Mouse (Mus musculus): Measurements from ENCODE around the gene Hoxb6. TPM values are rescaled to one million over a fixed set of nuclear protein-coding genes. Genes with fewer than 3 reads are reported as not detected.

The Hoxb6 gene
- total RNA-seq, 2 experiments from 2014 or later: not detected

- no peak for ATAC-seq (replicated peaks; ENCODE audit: poor library complexity, severe bottlenecking)
Observed at GRCm38 (mm10) chr11:96268031-96268745, 24.1 kb upstream of the Hoxb6 start.

- ATAC-seq (replicated peaks; ENCODE audit: poor library complexity, severe bottlenecking): no peak
Observed at GRCm38 (mm10) chr11:96269869-96270268, 22.4 kb upstream of the Hoxb6 start.

GRCm38 (mm10) chr11:96270996-96271540 lies 21.2 kb upstream of the Hoxb6 start, which contains the start of gene Hoxb9:
TSS of gene Hoxb9 (plus strand) at chr11:96271457.
- no peak for ATAC-seq (replicated peaks; ENCODE audit: poor library complexity, severe bottlenecking)

GRCm38 (mm10) chr11:96271541-96272011 lies 20.7 kb upstream of the Hoxb6 start:
- ATAC-seq (replicated peaks; ENCODE audit: poor library complexity, severe bottlenecking): no peak

GRCm38 (mm10) chr11:96272024-96272921 lies 20.0 kb upstream of the Hoxb6 start:
- no peak for ATAC-seq (replicated peaks; ENCODE audit: poor library complexity, severe bottlenecking)

GRCm38 (mm10) chr11:96274428-96274827 lies 17.8 kb upstream of the Hoxb6 start:
- ATAC-seq (replicated peaks; ENCODE audit: poor library complexity, severe bottlenecking): no peak

- no peak for ATAC-seq (replicated peaks; ENCODE audit: poor library complexity, severe bottlenecking)
Observed at GRCm38 (mm10) chr11:96275896-96276295, 16.4 kb upstream of the Hoxb6 start.

- ATAC-seq (replicated peaks; ENCODE audit: poor library complexity, severe bottlenecking): no peak
Observed at GRCm38 (mm10) chr11:96277151-96278044, 14.9 kb upstream of the Hoxb6 start.

- no peak for ATAC-seq (replicated peaks; ENCODE audit: poor library complexity, severe bottlenecking)
Observed at GRCm38 (mm10) chr11:96278324-96278723, 14.0 kb upstream of the Hoxb6 start.

- ATAC-seq (replicated peaks; ENCODE audit: poor library complexity, severe bottlenecking): peak; percentile 79
Observed at GRCm38 (mm10) chr11:96278773-96279172, 13.5 kb upstream of the Hoxb6 start.

- ATAC-seq (replicated peaks; ENCODE audit: poor library complexity, severe bottlenecking): no peak
Observed at GRCm38 (mm10) chr11:96279421-96280233, 12.6 kb upstream of the Hoxb6 start.

GRCm38 (mm10) chr11:96280399-96281378 lies 11.6 kb upstream of the Hoxb6 start:
- ATAC-seq (replicated peaks; ENCODE audit: poor library complexity, severe bottlenecking): no peak

GRCm38 (mm10) chr11:96281396-96281795 lies 10.9 kb upstream of the Hoxb6 start:
- no peak for ATAC-seq (replicated peaks; ENCODE audit: poor library complexity, severe bottlenecking)

GRCm38 (mm10) chr11:96281855-96282570 lies 10.3 kb upstream of the Hoxb6 start, which contains the start of gene Hoxb8:
TSS of gene Hoxb8 (plus strand) at chr11:96281905.
- ATAC-seq (replicated peaks; ENCODE audit: poor library complexity, severe bottlenecking): no peak

GRCm38 (mm10) chr11:96282795-96283430 lies 9.4 kb upstream of the Hoxb6 start:
- no peak for ATAC-seq (replicated peaks; ENCODE audit: poor library complexity, severe bottlenecking)

- ATAC-seq (replicated peaks; ENCODE audit: poor library complexity, severe bottlenecking): peak; percentile 41; the same call in 1 of the 2 replicates
Observed at GRCm38 (mm10) chr11:96284041-96284749, 8.1 kb upstream of the Hoxb6 start.

Data from granulocyte monocyte progenitor cell, adult 5-6 weeks (primary cell).